Comparison of ENCODE assay signal across 10 mouse cellular contexts in the genomic region with DNA sequence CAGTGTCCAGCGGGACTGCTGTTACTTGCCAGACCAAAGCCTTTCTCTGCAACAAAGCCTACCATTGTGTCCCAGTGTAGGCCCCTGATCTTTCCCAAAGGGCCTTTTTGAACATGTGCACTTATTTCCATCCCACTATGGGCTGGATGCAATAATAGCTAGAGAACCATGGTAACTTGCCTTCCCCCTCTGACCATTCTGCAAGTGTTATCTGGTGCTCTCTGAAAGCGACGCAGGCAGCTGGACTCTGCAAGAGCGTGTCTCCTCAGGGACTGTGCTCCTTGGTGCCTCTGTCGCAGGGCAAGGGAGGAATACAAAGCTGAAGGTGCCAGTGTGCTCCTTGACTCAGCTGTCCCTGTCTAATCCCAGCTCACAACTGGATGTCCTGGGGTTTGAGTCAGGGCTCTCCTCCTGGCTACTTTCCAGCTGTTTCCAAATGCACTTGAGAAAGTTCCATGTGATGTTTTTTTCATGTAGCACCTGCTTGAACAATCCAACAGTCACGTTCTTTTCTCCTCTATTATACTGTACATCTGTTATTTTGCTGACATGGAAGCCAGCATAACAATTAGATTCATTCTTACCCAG.
A peak's percentile ranks its signal among the peaks of the same experiment; 100 is the strongest.
DNase-seq lines count a peak whose midpoint lies in the region; ATAC-seq and TF ChIP-seq lines count a peak whose summit lies in the region.
"Had no signal": no experiment of that assay in that cellular context is flagged by ENCODE, and none has a peak within 500 bp of the region (broad histone marks: within the 10 kb centered on the region; RNA-seq: fewer than 3 reads in every experiment).

No protein-coding gene starts in this region.

- no peak overlapping the region for H3K4me3 ChIP-seq in forebrain, embryonic 15.5 days
- H3K4me3 ChIP-seq in left cerebral cortex, adult 2 months = no peak overlapping the region

- no peak overlapping the region for H3K9ac ChIP-seq in forebrain, embryonic 15.5 days (replicated peaks)

- intact Hi-C loops in left cerebral cortex, adult 2 months (cut with DNase I) = no loop called here

- 0 out of 2 replicates have a peak overlapping the region, but pooled peaks have one; percentile 12 for H3K27ac ChIP-seq in forebrain, embryonic 15.5 days (replicated peaks)
- no peak overlapping the region for H3K27ac ChIP-seq in left cerebral cortex, adult 2 months

- peaks cover 10% of the 10 kb centered on the region for H3K4me1 ChIP-seq in forebrain, embryonic 15.5 days

- ATAC-seq in forebrain, embryonic 15.5 days (replicated peaks) = peak; percentile 71

- H3K36me3 ChIP-seq in forebrain, embryonic 15.5 days = no peaks in the 10 kb centered on the region

- WGBS in forebrain, embryonic 15.5 days = 25% methylated on average over 6 of the region's 6 CpGs

- DNase-seq in embryo, embryonic 10.5 days (ENCODE audit: low spot score) = peak; percentile 28
- DNase-seq in embryo, embryonic 11 days = no peak
- peak; percentile 36 for DNase-seq in 3T3-L1 (ENCODE audit: low read depth, low spot score)
- peak; percentile 34 for DNase-seq in mesoderm, embryonic 11.5 days (ENCODE audit: low read depth, low spot score)
- DNase-seq in left cerebral cortex, adult 2 months (ENCODE audit: extremely low spot score in 1 of 2, low spot score in 2 of 2) = no peak
- no peak for DNase-seq in ovary, postnatal 36 days (ENCODE audit: low spot score)
- DNase-seq in spleen, postnatal 36 days (ENCODE audit: low spot score in 2 of 2) = no peak
- DNase-seq: B cell, adult 2 months; thymus, adult 18-20 months had no signal

- TF ChIP-seq CTCF in left cerebral cortex, adult 2 months (IDR thresholded peaks at IDR 0.05) = no peak

- no peaks in the 10 kb centered on the region for H3K27me3 ChIP-seq in forebrain, embryonic 15.5 days

- no peaks in the 10 kb centered on the region for H3K9me3 ChIP-seq in forebrain, embryonic 15.5 days

- no peak overlapping the region for H3K4me2 ChIP-seq in forebrain, embryonic 15.5 days (replicated peaks)

Comparison
In these comparisons a context has a peak if more than half of its experiments do, and no peak if none do; other contexts are left out.
1. DNase-seq: peak in embryo, embryonic 10.5 days (single experiment), 3T3-L1 (single experiment) and mesoderm, embryonic 11.5 days (single experiment); none in embryo, embryonic 11 days (single experiment), left cerebral cortex, adult 2 months (0 of 2), ovary, postnatal 36 days (single experiment) and spleen, postnatal 36 days (0 of 2).